Mouse (Mus musculus): ENCODE measurements around the gene M1ap. TPM values are rescaled to one million over a fixed set of nuclear protein-coding genes. Genes with fewer than 3 reads are reported as not detected.

Gene M1ap
- total RNA-seq, 2 experiments from 2014 or later: not detected

- no peak overlapping the region for H3K27ac ChIP-seq
- H3K4me3 ChIP-seq: no peak overlapping the region
- TF ChIP-seq CTCF (IDR thresholded peaks at IDR 0.05): no peak
- intact Hi-C loops (cut with DNase I): no loop called here
- DNase-seq (ENCODE audit: extremely low spot score in 1 of 2, low spot score in 2 of 2): no peak
Observed at GRCm38 (mm10) chr6:83068706-83069487, 122.2 kb downstream of the M1ap start.

- TF ChIP-seq CTCF (IDR thresholded peaks at IDR 0.05): no peak
- H3K27ac ChIP-seq: no peak overlapping the region
- no peak for DNase-seq (ENCODE audit: extremely low spot score in 1 of 2, low spot score in 2 of 2)
- intact Hi-C loops (cut with DNase I): loop anchor here (10.0 kb wide), 1 partner anchor 645 kb away; the partner anchor contains the start of gene Vax2
- H3K4me3 ChIP-seq: no peak overlapping the region
Observed at GRCm38 (mm10) chr6:83069488-83070246, 123.0 kb downstream of the M1ap start.

GRCm38 (mm10) chr6:83070247-83070310, 123.4 kb downstream of the M1ap start, which contains the start of gene Tlx2:
Gene Tlx2, minus strand, starts transcription at chr6:83070293.
- intact Hi-C loops (cut with DNase I): loop anchor here (10.0 kb wide), 1 partner anchor 645 kb away; the partner anchor contains the start of gene Vax2
- no peak for DNase-seq (ENCODE audit: extremely low spot score in 1 of 2, low spot score in 2 of 2)
- no peak within 1 kb of the TSS for H3K27ac ChIP-seq
- no peak within 1 kb of the TSS for H3K4me3 ChIP-seq
- TF ChIP-seq CTCF (IDR thresholded peaks at IDR 0.05): no peak

GRCm38 (mm10) chr6:83070311-83071219, 123.9 kb downstream of the M1ap start:
- Histone ChIP-seq H3K4me3 (no peak overlapping the region), H3K27ac (no peak overlapping the region)
- intact Hi-C loops (cut with DNase I): loop anchor here (10.0 kb wide), 1 partner anchor 644 kb away; the partner anchor contains the start of gene Vax2
- DNase-seq (ENCODE audit: extremely low spot score in 1 of 2, low spot score in 2 of 2): peak in 1 of 2 experiments; percentile 43
- TF ChIP-seq CTCF (IDR thresholded peaks at IDR 0.05): no peak

- no peak overlapping the region for H3K4me3 ChIP-seq
- intact Hi-C loops (cut with DNase I): loop anchor here (10.0 kb wide), 1 partner anchor 644 kb away; the partner anchor contains the start of gene Vax2
Observed at GRCm38 (mm10) chr6:83071220-83071619, 124.5 kb downstream of the M1ap start.

GRCm38 (mm10) chr6:83074979-83075378, 128.3 kb downstream of the M1ap start:
- intact Hi-C loops (cut with DNase I): loop anchor here (10.0 kb wide), 1 partner anchor 640 kb away; the partner anchor contains the start of gene Vax2
- Histone ChIP-seq H3K4me3 (no peak overlapping the region), H3K27ac (no peak overlapping the region)
- DNase-seq (ENCODE audit: extremely low spot score in 1 of 2, low spot score in 2 of 2): no peak
- TF ChIP-seq CTCF (IDR thresholded peaks at IDR 0.05): no peak; the same call in 1 of the 2 replicates

More at GRCm38 (mm10) chr6:83071220-83071619, 124.5 kb downstream of the M1ap start:
- DNase-seq (ENCODE audit: extremely low spot score in 1 of 2, low spot score in 2 of 2): no peak
- no peak overlapping the region for H3K27ac ChIP-seq
- no peak for TF ChIP-seq CTCF (IDR thresholded peaks at IDR 0.05)

- DNase-seq (ENCODE audit: extremely low spot score in 1 of 2, low spot score in 2 of 2): peak; percentile 39 to 56
- intact Hi-C loops (cut with DNase I): loop anchor here (1.0 to 10.0 kb wide), 4 partner anchors 23 to 637 kb away; partner anchors contain the start of genes Aup1, Ccdc142, Gm42688 and Vax2
- no peak for TF ChIP-seq CTCF (IDR thresholded peaks at IDR 0.05)
- H3K4me3 ChIP-seq: peak within 1 kb of the TSS; percentile 84
- H3K27ac ChIP-seq: peak within 1 kb of the TSS; percentile 100
Observed at GRCm38 (mm10) chr6:83077630-83078323, 131.1 kb downstream of the M1ap start, which contains the start of gene Pcgf1. Gene Pcgf1, plus strand, starts transcription at chr6:83077869.

GRCm38 (mm10) chr6:83078324-83078858, 131.7 kb downstream of the M1ap start:
- intact Hi-C loops (cut with DNase I): loop anchor here (1.0 to 10.0 kb wide), 4 partner anchors 22 to 636 kb away; partner anchors contain the start of genes Aup1, Ccdc142, Gm42688 and Vax2
- peak overlapping the region; percentile 100 for H3K27ac ChIP-seq
- TF ChIP-seq CTCF (IDR thresholded peaks at IDR 0.05): peak; percentile 63
- DNase-seq (ENCODE audit: extremely low spot score in 1 of 2, low spot score in 2 of 2): peak; percentile 99
- H3K4me3 ChIP-seq: peak overlapping the region; percentile 84

Small RNAs within 50 kb of the gene (microRNA-seq; reads per million reads assigned to microRNA genes)
- 0 to 0.72 reads per million in 2 experiments for gene Mir7040

Other genes with a start within 250 kb of the M1ap start
- 10 to 100 TPM; 26.0 to 31.6 TPM for gene Pole4, start 241.5 kb upstream of the M1ap start, total RNA-seq (2021)
- gene Hk2, start 172.4 kb upstream of the M1ap start, total RNA-seq (2021): 1 to 10 TPM; 2.9 to 4.1 TPM
- gene Sema4f, start 7.1 kb upstream of the M1ap start, total RNA-seq (2021): 10 to 100 TPM; 39.4 to 40.7 TPM
- gene Dok1, start 86.6 kb downstream of the M1ap start, total RNA-seq (2021): 1 to 10 TPM; 1.4 to 2.1 TPM
- 1 to 10 TPM; 2.0 to 3.5 TPM for gene Loxl3, start 87.3 kb downstream of the M1ap start, total RNA-seq (2021)
- 100 to 1,000 TPM; 130 to 135 TPM for gene Aup1, start 107.6 kb downstream of the M1ap start, total RNA-seq (2021)
- 10 to 100 TPM; 42.2 to 47.0 TPM for gene Htra2, start 108.4 kb downstream of the M1ap start, total RNA-seq (2021)
- gene Dqx1, start 110.9 kb downstream of the M1ap start, total RNA-seq (2021): under 1 TPM; 0.61 to 0.68 TPM
- not detected for gene Tlx2, start 123.4 kb downstream of the M1ap start, total RNA-seq (2021)
- gene Pcgf1, start 131.0 kb downstream of the M1ap start, total RNA-seq (2021): 10 to 100 TPM; 24.3 to 27.0 TPM
- 1 to 10 TPM in 1 of 2 experiments, not detected in 1; 1.9 TPM for gene Lbx2, start 139.5 kb downstream of the M1ap start, total RNA-seq (2021)
- gene Ccdc142, start 154.7 kb downstream of the M1ap start, total RNA-seq (2021): 1 to 10 TPM; 6.8 to 7.8 TPM
- gene Gm42688, start 154.7 kb downstream of the M1ap start, total RNA-seq (2021): 1 to 10 TPM; 4.6 to 6.9 TPM
- 10 to 100 TPM; 57.5 to 61.7 TPM for gene Mrpl53, start 162.1 kb downstream of the M1ap start, total RNA-seq (2021)
- gene Mogs, start 168.6 kb downstream of the M1ap start, total RNA-seq (2021): 10 to 100 TPM; 28.6 to 29.5 TPM
- gene Wbp1, start 174.7 kb downstream of the M1ap start, total RNA-seq (2021): 10 to 100 TPM; 42.4 to 42.5 TPM
- 10 to 100 TPM; 19.9 to 22.2 TPM for gene Ino80b, start 178.5 kb downstream of the M1ap start, total RNA-seq (2021)
- gene Rtkn, start 188.6 kb downstream of the M1ap start, total RNA-seq (2021): 10 to 100 TPM; 87.0 to 97.5 TPM
- gene Wdr54, start 209.5 kb downstream of the M1ap start, total RNA-seq (2021): 10 to 100 TPM; 26.0 to 26.6 TPM
- 10 to 100 TPM; 30.9 to 35.6 TPM for gene 1700003E16Rik, start 209.5 kb downstream of the M1ap start, total RNA-seq (2021)
- 100 to 1,000 TPM; 369 to 376 TPM for gene Dctn1, start 219.0 kb downstream of the M1ap start, total RNA-seq (2021)

All from left cerebral cortex, adult 2 months (tissue).